Mouse (Mus musculus) 3T3-L1 (cell line): ENCODE data around the gene Gucd1.
"Not testable (repeated sequence)": the region's sequence is repeated elsewhere in the genome, so short reads cannot be mapped to it uniquely, and the experiment has no call there.

Experiments used
- DNase-seq: peaks from one replicate; pipeline ENCODE4 v3.0.0-alpha.2; 2015; ENCODE audit warnings: low read depth, low spot score

Gucd1 gene

DNA sequence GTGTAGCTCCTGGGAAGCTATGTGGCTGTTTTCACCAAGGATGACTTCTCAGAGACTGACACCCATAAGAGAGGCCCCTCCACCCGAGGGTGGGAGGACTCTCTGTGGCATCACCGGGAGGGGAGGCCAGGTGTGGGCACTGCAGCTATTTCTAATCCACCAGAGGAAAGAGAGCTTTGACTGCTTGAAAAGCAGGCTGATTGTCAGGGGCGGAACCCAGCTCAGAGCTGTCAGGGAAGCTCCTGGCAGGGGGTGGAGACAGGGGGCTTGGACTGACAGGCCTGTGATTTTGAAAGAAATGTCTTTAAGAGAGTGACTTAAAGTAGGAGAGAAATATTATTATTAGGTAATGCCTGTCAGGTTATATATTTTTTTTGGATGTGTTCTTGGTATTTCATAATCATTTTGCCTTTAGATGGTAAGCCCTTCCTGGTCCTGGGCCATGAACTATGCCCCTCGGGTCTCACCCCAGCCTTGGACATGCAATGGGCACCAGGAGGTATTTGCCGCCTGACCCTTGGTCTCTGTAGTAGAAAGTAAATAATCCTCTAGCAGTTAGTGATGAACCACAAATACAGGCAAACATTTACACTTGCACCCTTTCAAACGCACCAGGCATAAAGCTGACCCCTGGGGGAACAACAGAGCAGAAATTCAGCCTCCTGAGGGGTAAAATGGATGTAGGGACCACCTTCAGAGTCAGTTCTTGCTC, 42.5 kb downstream of the Gucd1 start:
- DNase-seq: not testable (repeated sequence)

DNA sequence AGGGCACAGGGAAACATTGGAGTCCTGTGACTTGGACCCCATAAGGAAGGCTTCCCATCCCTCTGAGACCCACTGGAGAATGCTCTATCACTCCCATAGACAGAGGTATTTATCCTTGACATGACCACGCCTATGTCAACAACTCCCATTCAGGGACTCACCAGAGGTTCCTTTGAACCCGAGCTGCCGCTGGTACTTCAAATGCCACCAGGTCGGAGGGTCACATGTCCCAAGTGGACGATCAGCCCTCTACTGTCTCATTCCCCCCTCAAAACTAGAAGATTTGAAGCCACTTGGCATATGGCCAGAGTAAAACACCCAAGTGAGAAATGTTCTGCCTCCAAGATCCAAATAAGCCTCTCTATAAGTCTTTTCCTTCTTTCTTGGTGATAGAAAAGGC, 43.2 kb downstream of the Gucd1 start:
- no peak for DNase-seq

DNA sequence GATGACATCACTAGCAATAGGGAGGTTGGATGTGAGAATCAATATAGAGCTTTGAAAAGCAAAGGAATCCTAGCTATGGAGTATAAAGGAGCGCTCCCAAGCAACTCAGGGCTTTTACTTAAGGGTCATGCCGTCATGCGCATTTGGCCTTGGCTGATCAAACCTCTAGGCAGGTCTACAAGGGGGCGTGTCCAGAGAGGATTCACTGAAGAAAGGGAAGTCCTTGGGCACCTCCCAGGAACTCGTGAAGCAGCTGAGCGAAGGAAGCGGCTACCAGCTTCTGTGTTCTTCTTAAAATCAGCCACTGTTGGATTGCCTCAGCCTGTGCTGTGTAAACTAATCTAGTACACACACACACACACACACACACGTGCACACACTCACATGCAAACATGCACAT, 44.4 kb downstream of the Gucd1 start:
- no peak for DNase-seq

DNA sequence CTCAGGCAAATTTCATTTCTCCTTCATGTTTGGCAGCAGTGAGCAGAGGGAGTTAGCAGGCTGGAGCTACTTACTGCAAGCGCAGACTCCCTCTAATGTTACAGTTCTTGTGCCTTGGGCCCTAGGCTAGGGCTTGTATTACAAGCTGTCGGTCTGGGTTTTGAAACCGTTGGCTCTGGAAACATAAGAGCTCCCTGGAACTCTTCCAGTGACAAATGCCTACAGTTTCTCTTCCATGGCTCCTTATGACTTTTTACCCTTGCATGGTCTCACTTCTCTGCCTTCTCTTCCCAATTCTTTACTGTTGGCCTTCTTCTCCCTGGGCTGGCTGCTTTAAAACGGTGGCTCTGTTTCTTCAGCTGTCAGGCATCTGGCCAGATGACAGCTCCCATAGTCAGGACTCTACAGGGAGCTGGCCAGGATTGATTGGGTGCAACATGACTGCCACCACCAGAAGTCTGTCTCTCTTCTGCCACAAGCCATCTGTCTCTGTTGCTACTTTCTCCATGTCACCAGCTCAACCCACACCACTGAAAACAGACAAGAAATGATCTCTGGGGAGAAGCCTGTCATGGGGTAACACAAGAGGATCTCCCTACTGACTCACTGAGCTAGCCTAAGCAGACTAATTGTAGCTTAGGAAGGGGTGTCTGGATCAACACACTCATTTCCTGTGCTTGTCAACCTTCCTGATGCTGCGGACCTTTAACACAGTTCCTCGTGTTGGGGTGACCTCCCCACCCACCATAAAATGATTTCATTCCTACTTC, 51.8 kb downstream of the Gucd1 start:
- DNase-seq: peak; percentile 54

DNA sequence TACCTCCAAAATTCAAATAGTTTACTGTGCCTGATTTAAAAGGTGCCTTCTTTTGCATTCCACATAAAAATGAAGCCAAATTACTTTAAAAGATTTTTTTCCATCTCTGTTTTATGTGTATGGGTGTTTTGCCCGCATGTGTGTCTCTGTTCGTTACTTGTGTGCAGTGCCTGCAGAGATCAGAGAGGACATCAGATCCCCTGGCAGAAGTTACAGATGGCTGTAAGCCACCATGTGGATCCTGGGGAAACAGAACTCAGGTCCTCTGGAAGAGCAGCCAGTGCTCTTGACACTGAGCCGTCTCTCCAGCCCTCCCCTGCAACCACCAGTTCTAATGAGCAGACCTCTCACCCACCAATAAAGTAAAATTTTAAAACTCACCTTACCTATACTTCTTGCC, 55.0 kb downstream of the Gucd1 start:
- DNase-seq: no peak

DNA sequence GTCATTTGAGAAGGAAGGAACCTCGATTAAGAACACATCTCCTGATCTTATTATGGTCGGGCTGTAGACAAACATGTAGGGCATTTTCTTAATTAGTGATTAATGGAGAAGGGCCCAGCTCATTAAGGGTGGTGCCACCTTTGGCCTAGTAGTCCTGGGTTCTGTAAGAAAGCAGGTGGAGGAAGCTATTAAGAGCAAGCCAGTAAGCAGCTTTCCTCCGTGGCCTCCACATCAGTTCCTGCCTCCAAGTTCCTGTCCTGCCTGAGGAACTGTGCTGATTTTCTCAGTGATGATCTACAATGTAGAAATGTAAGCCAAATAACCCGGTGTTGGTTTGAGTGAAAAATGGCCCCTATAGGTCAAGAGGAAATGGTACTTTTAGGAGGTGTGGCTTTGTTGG, 59.4 kb downstream of the Gucd1 start:
- no peak for DNase-seq

DNA sequence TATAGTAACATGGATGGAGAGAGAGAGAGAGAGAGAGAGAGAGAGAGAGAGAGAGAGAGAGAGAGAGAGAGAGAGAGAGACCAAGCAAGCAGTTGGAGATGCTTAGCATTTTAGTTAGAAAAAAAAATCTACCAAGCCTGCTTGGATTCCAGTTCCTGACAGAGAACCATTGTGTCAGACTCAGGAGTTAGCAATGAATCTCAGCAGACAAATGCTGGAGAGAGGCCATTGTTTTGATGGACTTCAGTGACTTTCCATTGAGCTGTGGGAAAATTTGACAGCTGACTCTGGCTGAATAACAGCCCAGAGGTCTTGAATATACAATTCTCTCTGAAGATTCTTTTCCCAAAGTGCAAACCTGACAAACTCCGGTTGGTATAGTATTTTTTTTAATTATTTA, 59.9 kb downstream of the Gucd1 start:
- DNase-seq: peak; percentile 31

DNA sequence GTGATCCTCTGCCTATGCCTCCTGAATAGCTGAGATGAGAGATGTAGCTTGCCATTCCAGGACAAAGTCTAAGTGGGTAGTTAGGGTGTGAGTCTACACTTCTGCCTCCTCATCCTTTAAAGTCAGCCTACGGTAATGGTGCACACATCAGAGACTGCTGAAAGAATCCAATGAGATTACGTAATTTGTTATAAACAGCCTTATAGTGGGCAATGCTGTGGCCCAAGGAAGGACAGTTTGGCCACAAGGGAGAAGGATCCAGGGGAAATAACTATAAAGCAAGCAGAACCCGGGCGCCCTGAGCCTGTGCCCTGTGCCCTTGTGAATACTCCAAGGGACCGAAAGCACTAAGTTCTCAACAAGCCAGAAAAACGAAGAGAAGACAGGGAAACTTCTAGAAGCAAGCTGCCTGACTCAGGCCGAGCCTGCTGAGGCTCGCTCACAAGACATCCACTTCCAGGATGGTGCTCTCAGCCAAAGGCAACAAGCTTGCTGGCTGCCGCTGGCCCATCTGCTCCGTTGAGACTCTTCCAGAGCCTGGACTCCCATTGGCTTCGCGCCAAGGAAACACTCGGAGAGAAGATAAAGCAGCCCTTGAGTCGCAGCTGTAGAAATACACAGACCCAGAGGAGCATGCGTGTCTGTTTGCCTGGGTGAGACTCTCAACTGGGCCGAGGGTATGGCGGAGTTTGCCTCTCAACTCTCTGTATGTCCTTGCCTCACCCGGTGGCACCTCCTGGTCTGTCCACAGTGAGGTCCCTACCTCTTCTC, 61.5 kb downstream of the Gucd1 start:
- DNase-seq: not testable (repeated sequence)

DNA sequence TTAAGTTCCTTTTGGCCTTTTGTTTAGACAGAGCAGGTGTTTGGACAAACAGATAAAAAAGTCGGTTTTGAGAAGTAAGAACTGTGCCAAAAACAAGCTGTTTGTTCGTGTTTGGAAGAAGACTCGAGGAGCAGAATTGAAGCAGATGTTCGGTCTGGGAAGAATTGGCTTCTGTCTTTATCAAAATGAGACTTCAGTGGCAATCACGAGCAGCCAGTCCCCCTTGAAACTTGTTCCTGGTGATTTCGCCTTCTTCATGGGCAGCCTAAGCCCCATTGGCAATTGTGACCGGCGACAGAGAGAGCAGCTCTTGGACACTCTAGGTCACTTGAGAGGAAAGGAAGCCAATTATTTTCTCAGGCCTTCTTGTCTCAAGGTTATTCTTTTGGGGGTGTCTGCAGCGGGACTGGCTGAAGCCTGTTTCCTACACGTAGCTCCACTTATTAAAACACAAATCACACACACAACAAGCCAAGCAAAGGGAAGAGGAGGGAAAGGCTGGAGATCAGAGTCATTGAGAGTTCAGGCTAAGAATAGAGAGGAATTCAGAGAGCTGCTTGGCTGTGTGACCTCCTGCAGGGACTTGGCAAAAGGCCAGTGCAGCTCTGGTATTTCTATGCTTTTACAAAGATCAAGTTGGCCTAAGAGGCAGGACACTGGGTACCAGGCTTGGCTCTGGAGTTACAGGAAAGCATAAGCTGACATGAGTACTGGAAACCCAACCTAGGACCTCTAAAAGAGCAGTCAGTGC, 66.6 kb downstream of the Gucd1 start:
- DNase-seq: peak; percentile 42

DNA sequence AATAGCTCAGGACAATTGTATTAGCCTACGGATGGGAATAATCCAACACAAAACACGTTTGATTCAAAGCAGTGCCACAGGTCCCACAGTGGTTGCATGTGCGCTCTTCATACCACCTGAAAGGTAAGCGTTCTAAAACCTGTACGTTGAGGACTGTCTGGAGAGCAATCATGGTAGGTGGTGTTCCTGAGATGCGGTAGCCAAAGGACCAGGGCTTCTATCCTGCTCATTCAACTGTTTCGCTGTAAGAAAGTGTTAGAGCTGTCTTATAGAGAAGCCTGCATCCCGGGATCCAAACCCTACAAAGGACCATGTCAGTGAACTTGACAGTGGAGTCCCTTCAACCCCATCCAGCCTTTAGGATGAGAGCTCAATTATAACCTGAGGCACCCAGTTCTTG, 67.4 kb downstream of the Gucd1 start:
- DNase-seq: no peak

DNA sequence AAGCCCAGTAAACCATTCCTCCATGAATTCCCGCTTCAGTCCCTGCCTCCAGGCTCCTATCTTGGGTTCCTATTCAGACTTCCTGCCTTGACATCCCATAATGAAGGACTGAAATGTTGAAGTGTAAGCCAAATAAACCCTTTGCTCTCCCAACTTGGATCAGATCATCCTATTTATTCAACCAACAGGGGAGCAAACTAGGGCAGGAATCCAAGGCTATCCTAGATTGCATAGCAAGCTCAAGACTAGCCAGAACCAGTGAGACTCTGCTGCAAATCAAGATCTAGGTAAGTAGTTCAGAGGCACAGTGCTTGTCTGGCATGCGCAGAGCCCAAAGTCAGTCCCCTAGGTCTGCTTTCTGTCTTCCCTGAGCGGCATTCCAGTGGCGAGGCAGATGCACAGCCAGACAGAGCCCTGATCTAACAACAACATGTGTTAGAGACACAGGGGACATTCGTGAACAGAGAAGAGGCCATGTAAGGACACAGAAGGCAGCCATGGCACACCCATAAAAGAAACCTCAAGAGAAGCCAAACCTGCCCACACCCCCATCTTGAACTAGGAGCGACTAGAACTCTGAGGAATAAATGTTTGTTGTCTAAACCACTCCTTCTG, 68.9 kb downstream of the Gucd1 start:
- DNase-seq: no peak

DNA sequence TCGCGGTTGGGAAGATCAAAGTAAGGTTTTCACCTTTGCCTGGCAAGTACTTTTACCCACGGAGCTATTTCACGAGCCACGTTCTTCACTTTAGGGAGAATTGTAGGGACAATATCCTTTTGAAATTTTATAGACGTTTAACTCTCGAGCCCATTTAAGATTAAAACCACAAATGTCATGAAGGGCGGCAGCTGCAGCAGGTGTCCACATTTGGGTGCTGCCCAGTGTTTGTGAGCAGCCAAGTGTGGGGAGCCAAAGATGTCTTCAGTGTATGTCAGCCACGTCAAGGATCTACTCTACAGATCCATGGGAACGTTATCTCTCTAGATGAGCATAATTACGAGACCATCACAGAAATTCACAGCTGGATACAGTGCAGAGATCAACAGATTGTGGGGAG, 70.3 kb downstream of the Gucd1 start:
- DNase-seq: no peak

DNA sequence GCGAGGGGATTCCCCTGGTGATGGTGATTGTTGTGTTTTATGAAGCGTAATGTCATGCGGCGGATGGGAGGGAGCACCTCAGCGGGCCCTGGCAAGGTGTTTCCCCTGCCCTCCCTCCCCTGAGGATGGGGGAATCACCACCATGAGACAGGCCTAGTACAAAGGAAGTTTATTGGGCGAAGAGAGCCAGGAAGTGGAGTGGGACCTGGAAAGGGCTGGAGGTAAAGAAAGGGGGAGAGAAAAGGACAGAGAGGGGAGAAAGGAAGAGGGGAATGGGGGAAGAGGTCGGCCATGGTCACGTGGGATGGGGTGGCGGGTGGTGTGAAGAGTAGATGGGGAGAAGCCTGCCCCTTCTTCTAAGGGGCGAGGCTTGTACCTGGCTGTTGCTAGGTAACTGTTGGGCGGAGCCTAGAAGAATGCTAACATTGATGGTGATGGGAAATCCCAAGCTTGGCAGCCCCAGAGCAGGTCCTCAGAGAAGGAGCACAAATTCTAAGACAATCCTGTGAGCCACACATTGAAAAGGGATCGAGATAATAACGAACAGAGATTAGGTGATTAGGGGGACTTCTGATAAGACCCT, 71.2 kb downstream of the Gucd1 start:
- DNase-seq: no peak

DNA sequence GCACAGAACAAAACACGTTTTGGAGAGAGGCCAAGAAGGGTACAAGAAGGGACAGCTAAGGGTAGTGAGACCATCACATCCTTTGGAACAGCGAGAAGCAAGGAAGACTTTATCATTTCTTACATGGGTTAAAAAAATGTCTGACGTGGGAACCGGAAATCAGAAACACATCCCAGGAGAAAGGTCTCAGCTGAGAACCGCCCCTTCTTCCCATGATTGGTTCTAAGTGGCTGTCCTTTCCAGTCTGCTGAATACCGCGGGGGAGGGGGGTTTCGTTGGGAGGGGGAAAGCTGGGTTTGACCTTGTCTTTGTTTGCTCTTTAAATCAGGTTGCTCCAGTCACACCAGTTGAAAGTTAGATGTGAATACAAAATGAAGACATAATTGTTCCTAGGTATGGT, 72.7 kb downstream of the Gucd1 start:
- DNase-seq: no peak

DNA sequence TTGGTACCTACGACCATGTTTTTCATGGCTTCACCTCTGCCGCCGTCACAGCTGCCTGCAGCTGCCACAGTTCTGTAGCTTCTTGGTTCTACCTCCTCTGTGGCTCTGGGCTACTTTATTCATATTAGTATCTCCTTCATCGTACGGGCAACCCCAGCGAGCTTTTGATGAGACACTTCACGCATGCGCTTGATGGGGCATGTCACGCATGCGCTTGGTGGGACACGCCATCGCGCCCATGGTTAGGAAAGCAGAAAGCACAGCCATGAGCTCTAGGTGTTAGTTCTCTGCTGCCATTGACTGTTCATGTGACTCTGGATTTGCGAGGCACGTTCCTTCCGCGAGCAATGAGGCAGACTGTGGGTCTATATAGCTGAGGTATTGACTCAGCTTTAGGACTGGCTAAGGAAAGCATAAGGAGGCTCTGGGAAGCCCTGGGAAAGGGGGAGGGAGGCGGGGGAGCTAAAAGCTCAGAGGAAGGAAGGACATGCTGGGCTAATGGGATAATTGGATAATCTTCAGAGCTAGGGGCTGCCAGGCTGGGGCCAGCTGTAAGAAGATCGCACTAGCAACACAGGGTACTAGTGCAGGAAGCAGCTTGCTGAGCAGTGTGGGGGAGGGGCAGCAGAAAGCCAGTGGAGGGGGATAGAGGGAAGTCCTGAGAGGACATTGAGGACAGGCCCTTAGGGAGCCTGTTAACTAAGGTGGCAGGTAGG, 73.5 kb downstream of the Gucd1 start:
- no peak for DNase-seq

DNA sequence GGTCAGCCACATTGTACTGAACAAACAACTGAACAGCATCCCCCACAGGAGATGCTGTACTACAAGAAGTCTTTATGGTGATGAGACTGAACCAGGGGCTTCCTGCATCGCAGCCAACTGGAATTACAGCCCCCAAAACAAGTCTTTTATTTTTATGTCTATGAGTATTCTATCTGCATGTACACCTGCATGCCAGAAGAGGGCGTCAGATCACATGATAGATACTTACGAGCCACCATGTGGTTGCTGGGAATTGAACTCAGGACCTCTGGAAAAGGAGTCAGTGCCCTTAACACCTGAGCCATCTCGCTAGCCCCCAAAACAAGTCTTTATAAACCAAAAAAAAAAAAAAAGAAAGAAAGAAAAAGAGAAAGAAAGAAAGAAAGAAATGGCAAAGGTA, 74.8 kb downstream of the Gucd1 start:
- DNase-seq: no peak

DNA sequence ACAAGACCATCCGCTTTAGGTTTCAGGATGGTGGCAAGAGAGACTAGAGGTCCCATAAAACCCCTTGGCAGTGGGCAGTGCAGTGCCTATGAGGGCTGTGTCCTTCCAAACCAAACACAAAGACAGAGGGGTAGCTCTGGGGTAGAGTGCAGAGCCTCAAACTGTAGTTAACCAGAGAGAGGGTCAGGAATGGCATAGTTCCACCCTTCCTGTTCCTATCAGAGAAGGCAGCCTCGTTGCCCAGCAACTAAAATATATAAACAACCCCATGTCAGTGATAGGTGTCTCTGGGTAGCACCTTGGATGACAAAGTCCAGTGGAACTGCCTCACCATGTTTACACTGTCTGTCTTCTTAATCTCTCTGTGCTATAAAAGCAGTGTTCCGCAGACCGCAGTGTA, 76.0 kb downstream of the Gucd1 start:
- no peak for DNase-seq

DNA sequence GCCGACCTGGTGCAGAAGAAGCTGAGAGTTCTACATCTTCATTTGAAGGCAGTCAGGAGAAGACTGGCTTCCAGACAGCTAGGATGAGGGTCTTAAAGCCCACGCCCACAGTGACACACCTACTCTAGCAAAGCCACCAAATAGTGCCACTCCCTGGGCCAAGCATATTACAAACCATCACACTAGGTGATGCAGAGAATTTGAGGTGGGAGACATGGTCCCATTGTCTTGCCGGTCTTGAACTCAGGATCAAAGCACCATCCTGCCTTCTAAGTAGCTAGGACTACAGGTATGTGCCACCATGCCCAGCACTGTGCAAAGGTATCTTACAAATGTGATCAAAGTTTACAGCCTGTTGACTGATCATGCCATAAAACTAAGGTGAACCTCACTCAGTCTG, 77.0 kb downstream of the Gucd1 start:
- DNase-seq: no peak

DNA sequence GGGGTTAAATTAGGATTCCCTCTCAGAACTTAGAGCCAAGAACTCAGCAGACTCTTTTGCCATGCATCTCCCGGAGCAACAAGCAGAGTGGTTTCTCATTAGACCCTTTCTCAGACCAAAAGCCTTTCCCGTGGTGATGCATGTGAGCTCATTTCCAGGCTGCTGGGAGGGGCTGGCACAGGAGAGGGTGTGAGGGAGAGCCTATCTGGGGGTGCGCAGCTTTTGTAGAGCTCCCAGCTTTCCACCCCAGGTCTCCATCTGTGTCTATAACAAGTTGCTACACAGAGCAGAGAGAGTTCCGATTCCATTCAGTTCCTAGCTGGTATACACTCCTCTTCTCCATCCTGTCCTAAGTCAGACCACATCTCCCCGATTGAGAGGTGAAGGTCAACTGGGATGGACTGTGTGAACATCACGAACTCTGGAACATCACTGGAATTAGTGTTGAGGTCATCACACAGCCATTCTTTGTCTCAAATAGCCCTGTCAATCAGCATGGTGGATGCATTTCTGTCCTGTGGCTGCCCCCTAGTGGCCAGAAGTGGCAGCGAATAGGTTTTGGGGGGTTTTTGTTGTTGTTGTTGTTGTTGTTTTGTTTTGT, 78.5 kb downstream of the Gucd1 start:
- peak; percentile 61 for DNase-seq
